Mouse (Mus musculus): ENCODE measurements at regions not wholly inside any gene's neighbourhood (a gene's known extent, or its start where the extent isn't known, plus 50 kb on each side); places are given as distances from the start of the nearest gene placed in this dataset.
"Not testable (repeated sequence)": the region's sequence is repeated elsewhere in the genome, so short reads cannot be mapped to it uniquely, and the experiment has no call there.

DNA sequence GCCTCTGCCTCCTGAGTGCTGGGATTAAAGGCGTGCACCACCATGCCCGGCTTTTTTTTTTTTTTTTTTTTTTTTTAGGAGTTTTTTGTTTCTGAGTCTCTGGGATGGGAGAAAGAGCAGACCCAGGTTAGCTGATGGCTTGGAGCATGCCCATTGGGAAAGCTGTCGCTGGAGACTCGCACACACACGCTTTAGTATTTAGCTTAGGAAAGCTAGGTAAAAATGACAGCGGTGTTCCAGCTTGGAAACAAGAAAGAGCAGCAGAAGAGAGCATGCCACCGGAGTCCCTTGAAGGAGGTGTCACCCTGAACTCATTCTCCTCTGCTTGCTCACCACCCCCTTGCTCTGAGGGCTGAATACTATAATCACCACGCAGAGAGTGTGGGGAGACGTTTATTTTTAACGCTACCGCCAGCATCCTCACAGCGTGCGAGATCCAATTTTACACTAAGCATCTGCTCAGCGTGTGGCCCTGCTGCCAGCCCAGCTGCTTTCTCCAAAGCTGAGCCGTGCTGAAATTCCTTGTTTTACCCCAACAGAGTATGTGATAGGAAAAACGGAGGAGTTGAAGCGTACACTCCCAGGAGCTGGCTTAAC lies 95.9 kb upstream of the Map3k1 start:
- CTCF ChIA-PET = interaction anchor here (0.5 to 0.7 kb wide), 3 partner anchors 78 to 1069 kb away, joined by 3 to 15 read pairs (median 9); no protein-coding TSS in a partner anchor

GRCm38 (mm10) chr13:111905213-111905701 lies 96.5 kb upstream of the Map3k1 start:
- CTCF ChIA-PET = interaction anchor here (0.5 kb wide), 2 partner anchors 79 to 1070 kb away, joined by 3 to 9 read pairs; no protein-coding TSS in a partner anchor

- CTCF ChIA-PET = interaction anchor here (0.7 kb wide), 1 partner anchor 59 kb away, joined by 3 read pairs; no protein-coding TSS in a partner anchor
Observed at GRCm38 (mm10) chr13:111911071-111911470, 102.3 kb upstream of the Map3k1 start.

GRCm38 (mm10) chr13:111911661-111912312 lies 103.0 kb upstream of the Map3k1 start:
- CTCF ChIA-PET = no interaction called here

DNA sequence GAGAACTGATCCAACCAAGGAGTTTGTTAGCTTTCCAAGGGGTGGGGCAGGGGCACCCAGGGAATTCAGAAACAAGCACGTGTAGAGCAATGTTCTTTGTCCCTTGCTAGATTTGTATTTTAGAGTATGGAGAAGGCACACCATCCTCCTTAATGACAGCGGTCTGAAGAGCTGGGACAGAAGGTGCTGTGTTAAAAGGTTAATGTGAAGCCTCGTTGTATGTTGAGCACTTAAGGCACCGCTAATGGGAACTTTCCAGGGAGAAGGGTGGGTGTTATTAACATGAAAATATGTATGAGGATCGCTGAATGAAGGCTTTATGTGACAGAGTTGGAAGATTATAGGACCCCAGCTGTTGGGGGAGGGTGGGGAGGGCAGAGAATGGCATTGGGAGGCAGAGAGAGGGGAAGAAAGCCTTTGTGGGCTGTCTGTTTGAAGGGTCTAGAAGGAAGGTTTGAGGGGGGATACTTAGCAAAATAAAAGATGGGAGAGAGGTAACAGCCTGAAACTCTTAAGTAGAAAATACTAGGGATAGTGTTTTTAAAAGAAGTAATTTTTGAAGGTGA lies 105.6 kb upstream of the Map3k1 start:
- CTCF ChIA-PET = no interaction called here

DNA sequence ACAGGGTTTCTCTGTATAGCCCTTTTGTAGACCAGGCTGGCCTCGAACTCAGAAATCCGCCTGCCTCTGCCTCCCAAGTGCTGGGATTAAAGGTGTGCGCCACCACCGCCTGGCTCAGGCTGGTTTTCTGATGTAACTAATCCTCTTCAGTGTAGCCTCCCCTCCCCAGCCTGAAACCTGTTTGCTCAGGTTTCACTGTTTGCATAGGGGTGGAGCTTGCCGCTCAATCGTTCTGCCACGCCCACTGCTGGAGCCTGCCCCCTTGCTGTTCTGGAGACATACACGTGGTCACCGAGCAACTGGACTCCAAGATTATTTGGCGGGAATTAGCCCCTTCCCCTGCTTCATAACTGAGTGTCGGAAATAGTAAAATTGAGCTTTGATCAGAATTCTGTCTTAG lies 110.6 kb upstream of the Map3k1 start:
- CTCF ChIA-PET = not testable (repeated sequence)

DNA sequence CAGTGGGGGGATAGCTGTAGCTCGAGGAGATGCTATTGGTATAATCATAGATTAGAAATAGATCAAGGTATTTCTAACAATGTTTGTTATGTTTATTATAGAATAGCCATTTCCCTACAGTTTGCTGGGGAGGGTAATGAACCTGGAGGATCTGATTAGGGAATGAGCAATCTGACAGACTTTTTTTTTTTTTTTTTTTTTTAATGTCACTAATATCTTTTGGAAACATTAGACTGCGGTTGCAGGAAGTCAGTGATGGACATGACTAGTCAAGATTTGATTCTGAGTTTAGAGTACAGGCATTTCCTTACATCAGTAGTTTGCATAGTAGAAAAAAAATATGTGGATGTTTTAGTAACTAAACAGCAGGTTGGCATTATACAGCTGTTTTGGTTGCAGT lies 111.7 kb upstream of the Map3k1 start:
- CTCF ChIA-PET = interaction anchor here (0.6 kb wide), 1 partner anchor 115 kb away, joined by 4 read pairs; no protein-coding TSS in a partner anchor

DNA sequence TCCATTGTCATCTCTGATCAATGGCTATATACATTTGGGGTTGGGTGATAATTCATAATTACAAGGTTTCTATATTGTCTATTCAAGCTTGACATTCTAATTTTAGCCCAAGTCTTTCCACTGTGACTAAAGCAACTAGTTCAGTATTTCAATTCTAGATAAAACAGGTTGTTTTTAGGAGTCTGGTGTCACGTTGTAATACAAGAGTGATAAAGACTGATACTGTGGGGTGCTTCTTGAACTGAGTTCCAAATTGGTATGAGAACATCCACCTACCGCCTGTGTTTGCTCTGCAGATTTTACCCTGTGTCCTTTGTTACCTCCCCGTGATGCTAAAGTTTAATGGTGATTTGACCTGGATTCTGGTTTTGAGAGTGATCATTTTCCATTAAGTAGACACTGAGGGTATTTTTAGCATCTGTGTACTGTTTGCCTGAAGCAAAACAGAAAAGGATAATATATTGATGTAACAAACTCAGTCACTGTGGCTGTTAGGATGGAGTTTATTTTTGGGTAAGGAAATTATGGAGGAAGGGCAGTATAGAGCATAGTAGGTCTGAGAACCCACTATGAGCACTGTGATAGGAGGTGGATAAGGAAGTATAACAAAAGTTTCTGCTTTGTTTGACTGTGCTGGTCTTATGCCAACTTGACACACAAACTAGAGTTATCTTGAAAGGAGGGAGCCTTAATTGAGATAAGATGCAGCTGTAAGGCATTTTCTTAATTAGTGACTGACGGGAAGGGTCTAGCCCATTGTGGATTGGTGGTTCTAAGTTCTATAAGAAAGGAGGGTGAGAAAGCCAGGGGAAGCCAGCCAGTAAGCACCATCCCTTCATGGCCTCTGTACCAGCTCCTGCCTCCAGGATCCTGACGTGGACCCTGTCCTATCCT lies 112.6 kb upstream of the Map3k1 start:
- CTCF ChIA-PET = interaction anchor here (0.6 kb wide), 1 partner anchor 153 kb away, joined by 5 read pairs; no protein-coding TSS in a partner anchor

DNA sequence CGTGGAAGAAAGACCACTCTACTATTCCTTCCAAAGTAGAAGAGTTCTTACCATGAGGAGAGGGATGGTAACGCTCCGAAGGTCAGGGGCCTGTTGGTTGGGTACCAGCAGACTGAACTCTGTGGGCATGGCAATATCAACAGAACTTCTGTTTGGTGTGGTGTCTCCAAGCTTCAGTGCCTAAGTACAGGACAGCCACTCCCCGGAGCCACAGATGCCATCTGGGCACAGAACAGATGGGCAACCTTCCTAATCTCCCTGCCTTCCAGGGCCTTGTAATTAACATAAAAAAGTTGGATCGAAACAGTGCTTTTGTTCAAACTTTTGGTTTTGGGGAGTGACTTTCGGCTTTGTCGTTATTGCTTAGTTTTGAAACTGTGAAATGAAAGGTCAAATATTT lies 116.6 kb upstream of the Map3k1 start:
- CTCF ChIA-PET = no interaction called here

- CTCF ChIA-PET = no interaction called here
Observed at GRCm38 (mm10) chr13:111926801-111927200, 118.0 kb upstream of the Map3k1 start.

- CTCF ChIA-PET = no interaction called here
Observed at GRCm38 (mm10) chr13:111927489-111927888, 118.7 kb upstream of the Map3k1 start.

DNA sequence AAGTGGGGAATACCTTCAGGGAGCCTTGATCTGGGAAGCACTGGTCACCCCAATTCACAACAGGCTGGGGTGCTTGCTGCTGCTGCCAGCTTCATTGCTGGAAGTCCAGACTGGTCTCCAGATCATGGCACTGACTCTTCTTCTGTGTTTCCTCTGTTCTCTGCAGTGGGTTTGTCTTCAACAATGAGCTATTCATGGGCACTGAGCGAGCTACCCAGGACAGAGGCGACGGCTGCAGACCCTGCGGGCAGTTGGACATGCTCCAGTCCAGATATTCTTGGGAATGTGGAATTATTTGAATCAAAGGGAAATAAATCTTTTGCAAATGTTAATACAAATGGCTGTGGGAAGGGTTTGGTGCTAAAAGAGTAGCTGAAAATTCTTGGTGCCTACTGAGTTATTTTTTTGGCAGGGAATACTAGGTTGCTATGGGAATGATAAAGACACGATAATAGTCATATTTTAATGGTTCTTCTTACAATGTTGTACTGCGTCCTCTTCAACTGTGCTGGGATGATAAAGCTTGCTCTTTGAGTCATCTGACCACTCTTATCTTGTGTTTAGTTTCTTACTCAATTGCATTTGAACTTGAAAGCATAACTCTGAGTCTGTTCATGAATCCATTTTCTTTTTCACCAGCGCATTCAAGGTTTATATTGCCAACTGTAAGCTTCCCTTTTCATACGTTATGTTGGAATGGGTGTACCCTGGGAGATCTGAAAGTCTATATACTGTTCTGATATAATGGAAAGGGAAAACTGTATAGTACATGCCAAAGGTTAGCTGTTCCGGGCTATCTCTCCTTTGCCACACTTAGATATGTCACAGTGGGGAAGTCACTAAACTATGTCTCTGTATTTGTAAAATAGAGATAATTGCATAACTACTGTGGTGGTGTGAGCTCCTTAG lies 120.1 kb upstream of the Map3k1 start:
- CTCF ChIA-PET = interaction anchor here (0.6 to 1.1 kb wide), 2 partner anchors 11 to 21 kb away, joined by 3 read pairs; no protein-coding TSS in a partner anchor

DNA sequence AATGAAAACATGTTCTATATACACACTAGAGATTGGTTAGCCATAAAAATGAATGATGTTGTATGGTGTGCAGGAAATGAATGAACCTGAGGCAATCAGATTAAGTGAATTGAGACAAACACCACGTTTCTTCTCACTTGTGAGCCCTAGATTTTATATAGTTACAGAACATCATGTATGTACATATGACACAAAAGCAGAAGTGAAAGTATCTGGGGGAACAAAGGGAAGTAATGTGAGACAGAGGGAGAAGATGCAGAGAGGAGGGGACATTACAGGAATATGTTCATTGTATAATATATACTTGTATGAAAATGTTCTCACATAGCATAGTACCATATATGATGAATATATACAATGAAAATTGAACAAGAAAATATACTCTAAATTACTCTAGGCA lies 121.1 kb upstream of the Map3k1 start:
- CTCF ChIA-PET = no interaction called here

- CTCF ChIA-PET = no interaction called here
Observed at GRCm38 (mm10) chr13:111932464-111932863, 123.7 kb upstream of the Map3k1 start.

- CTCF ChIA-PET = interaction anchor here (0.7 kb wide), 2 partner anchors 86 to 137 kb away, joined by 6 to 12 read pairs; no protein-coding TSS in a partner anchor
Observed at GRCm38 (mm10) chr13:111933526-111934240, 124.9 kb upstream of the Map3k1 start.

GRCm38 (mm10) chr13:111935721-111936080 lies 126.9 kb upstream of the Map3k1 start:
- CTCF ChIA-PET = no interaction called here

DNA sequence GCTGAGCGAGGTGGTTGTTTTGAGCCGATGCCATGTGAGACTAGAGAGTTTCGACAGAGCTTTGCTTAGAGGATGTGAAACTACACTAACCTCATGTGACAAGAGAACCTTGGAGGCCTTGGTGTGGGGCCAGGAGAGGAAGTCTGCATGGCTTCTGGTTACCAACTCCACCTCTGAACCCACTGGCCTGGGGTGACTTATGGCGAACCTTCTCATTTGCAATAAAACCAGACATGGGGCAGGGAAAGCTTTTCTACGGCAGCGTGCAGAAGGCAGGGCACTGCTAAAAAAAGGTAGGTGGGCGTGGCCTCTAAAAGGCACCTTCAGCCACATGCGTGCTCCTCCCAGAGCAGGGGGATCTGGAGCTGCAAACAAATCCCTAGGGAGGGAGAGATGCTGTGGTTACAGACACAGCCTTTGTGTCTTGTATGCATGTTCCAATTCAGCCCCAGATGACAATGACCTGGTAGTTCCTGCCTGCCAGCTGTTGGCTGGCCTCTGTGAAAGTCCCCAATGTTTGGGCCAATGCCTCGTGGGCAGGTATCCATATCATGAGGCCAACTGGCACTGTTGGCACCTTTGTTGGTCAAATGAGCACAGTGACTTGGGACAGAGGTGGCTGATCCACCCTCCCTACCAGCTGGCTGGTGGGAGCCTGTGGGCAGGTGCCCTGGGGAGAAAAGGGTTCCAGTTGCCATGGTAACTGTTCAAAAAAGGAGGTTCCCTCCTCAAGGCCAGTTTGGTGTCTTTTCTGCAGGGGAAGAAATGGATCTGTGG lies 127.5 kb upstream of the Map3k1 start:
- CTCF ChIA-PET = interaction anchor here (0.6 to 0.7 kb wide), 2 partner anchors 68 to 123 kb away, joined by 6 read pairs; no protein-coding TSS in a partner anchor

- CTCF ChIA-PET = interaction anchor here (0.6 to 0.7 kb wide), 3 partner anchors 69 to 133 kb away, joined by 4 to 6 read pairs (median 6); no protein-coding TSS in a partner anchor
Observed at GRCm38 (mm10) chr13:111936983-111937382, 128.2 kb upstream of the Map3k1 start.

GRCm38 (mm10) chr13:111938896-111939422 lies 130.2 kb upstream of the Map3k1 start:
- CTCF ChIA-PET = interaction anchor here (0.6 to 0.7 kb wide), 2 partner anchors 23 to 67 kb away, joined by 3 to 24 read pairs; no protein-coding TSS in a partner anchor
